Comparison of ENCODE assay signal across 9 mouse cellular contexts in genomic region chr5:134489583-134489982, GRCm38 (mm10). TPM values are rescaled to one million over a fixed set of nuclear protein-coding genes. Genes with fewer than 3 reads are reported as not detected.
DNase-seq lines count a peak whose midpoint lies in the region; ATAC-seq and TF ChIP-seq lines count a peak whose summit lies in the region.
"Had no signal": no experiment of that assay in that cellular context is flagged by ENCODE, and none has a peak within 500 bp of the region (broad histone marks: within the 10 kb centered on the region; RNA-seq: fewer than 3 reads in every experiment).

No protein-coding gene starts in this region.

- 32% methylated on average over 9 of the region's 9 CpGs for WGBS in hindbrain, embryonic 10.5 days
- 35% methylated on average over 9 of the region's 9 CpGs for WGBS in hindbrain, embryonic 13.5 days

- no peaks in the 10 kb centered on the region for H3K9me3 ChIP-seq in hindbrain, embryonic 10.5 days
- H3K9me3 ChIP-seq in hindbrain, embryonic 13.5 days: no peaks in the 10 kb centered on the region

- H3K4me2 ChIP-seq in hindbrain, embryonic 13.5 days: no peak overlapping the region

- no peak overlapping the region; the same call in 1 of the 2 replicates for H3K27ac ChIP-seq in hindbrain, embryonic 10.5 days
- H3K27ac ChIP-seq in hindbrain, embryonic 13.5 days: no peak overlapping the region
- H3K27ac ChIP-seq: macrophage had no signal

- peaks cover 14% of the 10 kb centered on the region for H3K4me1 ChIP-seq in hindbrain, embryonic 10.5 days (replicated peaks)
- H3K4me1 ChIP-seq in hindbrain, embryonic 13.5 days (replicated peaks): no peaks in the 10 kb centered on the region

- peaks cover 60% of the 10 kb centered on the region for H3K36me3 ChIP-seq in hindbrain, embryonic 10.5 days
- H3K36me3 ChIP-seq in hindbrain, embryonic 13.5 days: peaks cover 57% of the 10 kb centered on the region

- DNase-seq in hindbrain, embryonic 10.5 days (ENCODE audit: low spot score): peak; percentile 45
- DNase-seq in CD4-positive, CD25-positive, alpha-beta regulatory T cell, adult 2 months (ENCODE audit: low read depth, low spot score): peak; percentile 88
- peak; percentile 52 for DNase-seq in brain, embryonic 14.5 days (ENCODE audit: low read depth)
- peak; percentile 86 for DNase-seq in induced T-regulatory cell, adult 2 months (ENCODE audit: low read depth)
- peak; percentile 85 for DNase-seq in naive thymus-derived CD4-positive, alpha-beta T cell, adult 2 months (ENCODE audit: low read depth)
- no peak for DNase-seq in ovary, postnatal 10 days (ENCODE audit: low spot score)
- DNase-seq in urinary bladder, adult 18-20 months (ENCODE audit: low spot score in 2 of 2): no peak

- H3K9ac ChIP-seq in hindbrain, embryonic 13.5 days: no peak overlapping the region

- TF ChIP-seq CTCF in brain, embryonic 14.5 days (IDR thresholded peaks at IDR 0.05; ENCODE audit: borderline replicate concordance, extremely low read depth, insufficient read depth, insufficient read length): peak; percentile 64

- no peak for ATAC-seq in hindbrain, embryonic 13.5 days (ENCODE audit: low FRiP score)

- no peak overlapping the region for H3K4me3 ChIP-seq in hindbrain, embryonic 10.5 days
- no peak overlapping the region for H3K4me3 ChIP-seq in hindbrain, embryonic 13.5 days

- H3K27me3 ChIP-seq in hindbrain, embryonic 10.5 days (ENCODE audit: insufficient read depth, poor library complexity, severe bottlenecking): no peaks in the 10 kb centered on the region
- no peaks in the 10 kb centered on the region for H3K27me3 ChIP-seq in hindbrain, embryonic 13.5 days

- TF ChIP-seq POLR2A in brain, embryonic 14.5 days (IDR thresholded peaks at IDR 0.05; ENCODE audit: borderline replicate concordance, extremely low read depth, insufficient read depth, insufficient read length, poor library complexity, severe bottlenecking): no peak

RNA-seq across cellular contexts. Expression of gene Gtf2ird1, which starts 33.1 kb away (rescaled TPM):
- polyA plus RNA-seq in hindbrain, embryonic 10.5 days (2016; fragmentation: Nextera tagmentation; extraction: Ambion mirVana): 84.8 and 91.6 TPM in 2 replicates
- polyA plus RNA-seq in hindbrain, embryonic 13.5 days (2015; fragmentation: Nextera tagmentation; extraction: Ambion mirVana): 74.5 and 76.0 TPM in 2 replicates
- polyA plus RNA-seq in brain, embryonic 14.5 days (2012; rRNA removed): 78.1 and 80.5 TPM in 2 replicates

Comparison
In these comparisons a context has a peak if more than half of its experiments do, and no peak if none do; other contexts are left out.
1. DNase-seq: peak in hindbrain, embryonic 10.5 days (single experiment), CD4-positive, CD25-positive, alpha-beta regulatory T cell, adult 2 months (single experiment), brain, embryonic 14.5 days (single experiment), induced T-regulatory cell, adult 2 months (single experiment) and naive thymus-derived CD4-positive, alpha-beta T cell, adult 2 months (single experiment); none in ovary, postnatal 10 days (single experiment) and urinary bladder, adult 18-20 months (0 of 2).